Mouse (Mus musculus): Measurements from ENCODE around the gene Megf11.

- TF ChIP-seq EP300 (IDR thresholded peaks at IDR 0.05; ENCODE audit: low read depth): no peak
- TF ChIP-seq CTCF (IDR thresholded peaks at IDR 0.05; ENCODE audit: low read depth): no peak
Observed at GRCm38 (mm10) chr9:64742453-64742852, 357.0 kb downstream of the Megf11 start.
